Mouse (Mus musculus): ENCODE results near the gene Pcsk6. TPM values are rescaled to one million over a fixed set of nuclear protein-coding genes. Genes with fewer than 3 reads are reported as not detected.
A peak's percentile ranks its signal among the peaks of the same experiment; 100 is the strongest.

The Pcsk6 gene
- total RNA-seq, 2 experiments from 2014 or later, result 49.3 to 53.8 TPM

- no peak for DNase-seq
- intact Hi-C loops (cut with DNase I), result no loop called here
Measured at GRCm38 (mm10) chr7:65880666-65881289, 19.2 kb downstream of the Pcsk6 start.

GRCm38 (mm10) chr7:65881290-65881688, 19.8 kb downstream of the Pcsk6 start:
- DNase-seq, result peak; percentile 36 to 61
- intact Hi-C loops (cut with DNase I), result no loop called here

- intact Hi-C loops (cut with DNase I), result no loop called here
- no peak for DNase-seq
Measured at GRCm38 (mm10) chr7:65884928-65885327, 23.4 kb downstream of the Pcsk6 start.

GRCm38 (mm10) chr7:65885819-65886218, 24.3 kb downstream of the Pcsk6 start:
- no peak for DNase-seq
- intact Hi-C loops (cut with DNase I), result no loop called here

GRCm38 (mm10) chr7:65891831-65892230, 30.3 kb downstream of the Pcsk6 start:
- DNase-seq, result peak; percentile 39 to 49
- intact Hi-C loops (cut with DNase I), result no loop called here

GRCm38 (mm10) chr7:65892264-65892828, 30.8 kb downstream of the Pcsk6 start:
- DNase-seq, result no peak
- intact Hi-C loops (cut with DNase I), result no loop called here

GRCm38 (mm10) chr7:65893546-65893945, 32.0 kb downstream of the Pcsk6 start:
- intact Hi-C loops (cut with DNase I), result no loop called here

GRCm38 (mm10) chr7:65895262-65895661, 33.7 kb downstream of the Pcsk6 start:
- no peak for DNase-seq
- intact Hi-C loops (cut with DNase I), result no loop called here

More at GRCm38 (mm10) chr7:65893546-65893945, 32.0 kb downstream of the Pcsk6 start:
- DNase-seq, result no peak

- no peak for DNase-seq
- intact Hi-C loops (cut with DNase I), result no loop called here
Measured at GRCm38 (mm10) chr7:65901231-65901630, 39.7 kb downstream of the Pcsk6 start.

- intact Hi-C loops (cut with DNase I), result no loop called here
Measured at GRCm38 (mm10) chr7:65902471-65903180, 41.1 kb downstream of the Pcsk6 start.

GRCm38 (mm10) chr7:65903456-65903855, 41.9 kb downstream of the Pcsk6 start:
- no peak for DNase-seq
- intact Hi-C loops (cut with DNase I), result no loop called here

More at GRCm38 (mm10) chr7:65902471-65903180, 41.1 kb downstream of the Pcsk6 start:
- peak; percentile 65 to 69 for DNase-seq

GRCm38 (mm10) chr7:65906528-65907272, 45.2 kb downstream of the Pcsk6 start:
- DNase-seq, result no peak
- intact Hi-C loops (cut with DNase I), result no loop called here

GRCm38 (mm10) chr7:65909343-65910127, 48.0 kb downstream of the Pcsk6 start:
- DNase-seq, result peak; percentile 51 to 59
- intact Hi-C loops (cut with DNase I), result no loop called here

- intact Hi-C loops (cut with DNase I), result no loop called here
- DNase-seq, result no peak
Measured at GRCm38 (mm10) chr7:65913088-65913610, 51.6 kb downstream of the Pcsk6 start.

- peak; percentile 38 to 61 for DNase-seq
- intact Hi-C loops (cut with DNase I), result no loop called here
Measured at GRCm38 (mm10) chr7:65914761-65915301, 53.3 kb downstream of the Pcsk6 start.

GRCm38 (mm10) chr7:65915821-65916220, 54.3 kb downstream of the Pcsk6 start:
- intact Hi-C loops (cut with DNase I), result no loop called here
- no peak for DNase-seq

GRCm38 (mm10) chr7:65916566-65916965, 55.0 kb downstream of the Pcsk6 start:
- intact Hi-C loops (cut with DNase I), result no loop called here
- DNase-seq, result no peak

GRCm38 (mm10) chr7:65918431-65918830, 56.9 kb downstream of the Pcsk6 start:
- no peak for DNase-seq
- intact Hi-C loops (cut with DNase I), result no loop called here

GRCm38 (mm10) chr7:65929398-65929797, 67.9 kb downstream of the Pcsk6 start:
- intact Hi-C loops (cut with DNase I), result no loop called here
- DNase-seq, result no peak

- intact Hi-C loops (cut with DNase I), result no loop called here
- DNase-seq, result no peak
Measured at GRCm38 (mm10) chr7:65930478-65930877, 68.9 kb downstream of the Pcsk6 start.

All from heart, postnatal 36 days (tissue).